10 mouse cellular contexts compared by ENCODE assay signal in genomic region chr15:12439351-12439751, GRCm38 (mm10).
A peak's percentile ranks its signal among the peaks of the same experiment; 100 is the strongest.
DNase-seq lines count a peak whose midpoint lies in the region; ATAC-seq and TF ChIP-seq lines count a peak whose summit lies in the region.
"Had no signal": no experiment of that assay in that cellular context is flagged by ENCODE, and none has a peak within 500 bp of the region (broad histone marks: within the 10 kb centered on the region; RNA-seq: fewer than 3 reads in every experiment).

No protein-coding gene starts in this region.

- peaks cover 6% of the 10 kb centered on the region for H3K36me3 ChIP-seq in embryonic facial prominence, embryonic 13.5 days
- H3K36me3 ChIP-seq in embryonic facial prominence, embryonic 10.5 days (replicated peaks) = no peaks in the 10 kb centered on the region
- H3K36me3 ChIP-seq: forebrain, embryonic 10.5 days; hindbrain, embryonic 15.5 days had no signal

- TF ChIP-seq CTCF in lung, adult 2 months (IDR thresholded peaks at IDR 0.05; ENCODE audit: insufficient read depth, low read length) = no peak

- H3K4me1 ChIP-seq in embryonic facial prominence, embryonic 13.5 days = peaks cover 10% of the 10 kb centered on the region
- H3K4me1 ChIP-seq in embryonic facial prominence, embryonic 10.5 days = peaks cover 17% of the 10 kb centered on the region
- H3K4me1 ChIP-seq in lung, adult 2 months (ENCODE audit: control insufficient read depth, insufficient read depth, low read length) = peaks cover 10% of the 10 kb centered on the region

- peak overlapping the region; percentile 55 for H3K27ac ChIP-seq in embryonic facial prominence, embryonic 13.5 days
- H3K27ac ChIP-seq in embryonic facial prominence, embryonic 10.5 days (replicated peaks) = no peak overlapping the region
- H3K27ac ChIP-seq: forebrain, embryonic 10.5 days; hindbrain, embryonic 15.5 days had no signal

- no peaks in the 10 kb centered on the region for H3K27me3 ChIP-seq in embryonic facial prominence, embryonic 13.5 days
- no peaks in the 10 kb centered on the region for H3K27me3 ChIP-seq in embryonic facial prominence, embryonic 10.5 days (replicated peaks; ENCODE audit: low read depth, poor library complexity, severe bottlenecking)
- H3K27me3 ChIP-seq: hindbrain, embryonic 15.5 days had no signal

- TF ChIP-seq POLR2A in lung, adult 2 months (IDR thresholded peaks at IDR 0.05; ENCODE audit: borderline replicate concordance, extremely low read depth, low read depth, low read length) = no peak

- no peak overlapping the region for H3K4me3 ChIP-seq in embryonic facial prominence, embryonic 13.5 days
- H3K4me3 ChIP-seq in embryonic facial prominence, embryonic 10.5 days = no peak overlapping the region
- H3K4me3 ChIP-seq in lung, adult 2 months (replicated peaks; ENCODE audit: extremely low read depth, low read depth, low read length) = no peak overlapping the region
- H3K4me3 ChIP-seq: forebrain, embryonic 10.5 days; hindbrain, embryonic 15.5 days had no signal

- no peaks in the 10 kb centered on the region for H3K9me3 ChIP-seq in embryonic facial prominence, embryonic 13.5 days
- 0 out of 2 replicates have a peak, but pooled peaks cover 3% of the 10 kb centered on the region for H3K9me3 ChIP-seq in embryonic facial prominence, embryonic 10.5 days
- H3K9me3 ChIP-seq: forebrain, embryonic 10.5 days; hindbrain, embryonic 15.5 days had no signal

- ATAC-seq in embryonic facial prominence, embryonic 13.5 days (ENCODE audit: insufficient number of reproducible peaks, insufficient read depth, low FRiP score, low TSS enrichment, low read depth) = no peak
- no peak for ATAC-seq in monocyte, adult 5-6 weeks (replicated peaks; ENCODE audit: insufficient number of reproducible peaks, low FRiP score, low TSS enrichment, poor library complexity, severe bottlenecking)

- H3K9ac ChIP-seq in embryonic facial prominence, embryonic 13.5 days = no peak overlapping the region
- H3K9ac ChIP-seq: hindbrain, embryonic 15.5 days had no signal

- no peak overlapping the region for H3K4me2 ChIP-seq in embryonic facial prominence, embryonic 13.5 days
- H3K4me2 ChIP-seq: hindbrain, embryonic 15.5 days had no signal

- 59% methylated on average over 6 of the region's 6 CpGs for WGBS in embryonic facial prominence, embryonic 13.5 days
- WGBS in embryonic facial prominence, embryonic 10.5 days = 66% methylated on average over 6 of the region's 6 CpGs
- WGBS in lung, adult 2 months = 16% methylated on average over 6 of the region's 6 CpGs

- DNase-seq in embryonic facial prominence, embryonic 10.5 days (ENCODE audit: low spot score) = no peak
- DNase-seq in 3T3-L1 (ENCODE audit: low read depth, low spot score) = peak; percentile 34
- DNase-seq in cerebellum, postnatal 25 days = peak; percentile 21 to 37
- peak; percentile 17 for DNase-seq in lung, adult 2 months
- no peak for DNase-seq in testis, postnatal 14 days (ENCODE audit: low spot score)
- DNase-seq in layer of hippocampus, postnatal 36 days = no peak

Comparison
In these comparisons a context has a peak if more than half of its experiments do, and no peak if none do; other contexts are left out.
1. DNase-seq: peak in 3T3-L1 (single experiment), cerebellum, postnatal 25 days (2 of 2) and lung, adult 2 months (single experiment); none in embryonic facial prominence, embryonic 10.5 days (single experiment), testis, postnatal 14 days (single experiment) and layer of hippocampus, postnatal 36 days (0 of 2).